Mouse (Mus musculus) heart, postnatal 25 days (tissue): ENCODE results near the gene Pde6h. TPM values are rescaled to one million over a fixed set of nuclear protein-coding genes. Genes with fewer than 3 reads are reported as not detected.
"Not testable (repeated sequence)": the region's sequence is repeated elsewhere in the genome, so short reads cannot be mapped to it uniquely, and the experiment has no call there.

Source experiments
- DNase-seq: peaks from one replicate; pipeline ENCODE4 v3.0.0; 2022; ENCODE audit warnings: low spot score
- intact Hi-C: fragments of 180-260 bp; cut with DNase I; formaldehyde crosslinking; loops from one replicate; pipeline ENCODE4 v1.15.1; 2025
- total RNA-seq, 2 experiments: library from RNA; stranded (reverse); gene quantifications; 2 replicates each; pipeline ENCODE4 v1.2.3; 2021

The Pde6h gene
- total RNA-seq, 2 experiments from 2014 or later: not detected

- no peak for DNase-seq
- intact Hi-C loops: loop anchor here (5.0 kb wide), 1 partner anchor 105 kb away; no protein-coding TSS in a partner anchor
Observed at GRCm38 (mm10) chr6:136967466-136967865, 43.8 kb downstream of the Pde6h start.

GRCm38 (mm10) chr6:136968877-136969276, 45.2 kb downstream of the Pde6h start:
- not testable (repeated sequence) for DNase-seq
- intact Hi-C loops: loop anchor here (5.0 kb wide), 1 partner anchor 107 kb away; no protein-coding TSS in a partner anchor

GRCm38 (mm10) chr6:136979274-136980082, 55.8 kb downstream of the Pde6h start:
- DNase-seq: no peak
- intact Hi-C loops: loop anchor here (5.0 kb wide), 2 partner anchors 117 to 357 kb away; no protein-coding TSS in a partner anchor

- no peak for DNase-seq
- intact Hi-C loops: loop anchor here (5.0 kb wide), 2 partner anchors 118 to 358 kb away; no protein-coding TSS in a partner anchor
Observed at GRCm38 (mm10) chr6:136980331-136980746, 56.7 kb downstream of the Pde6h start.

- no peak for DNase-seq
- intact Hi-C loops: loop anchor here (5.0 kb wide), 2 partner anchors 120 to 360 kb away; no protein-coding TSS in a partner anchor
Observed at GRCm38 (mm10) chr6:136982581-136982980, 58.9 kb downstream of the Pde6h start.

DNA sequence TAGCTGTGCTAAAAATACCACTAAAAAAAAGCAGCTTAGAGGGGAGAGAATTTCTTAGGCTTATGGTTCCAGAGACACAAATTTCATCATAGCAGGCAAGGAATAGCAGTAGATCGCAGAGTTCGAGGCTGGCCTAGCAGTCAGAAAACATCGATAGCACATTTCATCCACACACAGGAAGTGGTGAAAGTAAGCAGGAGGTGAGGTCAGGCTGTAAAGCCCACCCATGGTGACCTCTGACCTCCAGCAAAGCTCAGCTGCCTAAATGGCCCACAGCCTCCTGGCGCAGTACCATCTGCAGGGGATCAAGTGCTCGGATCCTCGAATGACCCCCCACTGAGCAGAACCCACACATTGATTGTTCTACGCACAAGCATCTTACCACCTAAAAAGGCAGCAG, 59.6 kb downstream of the Pde6h start:
- DNase-seq: no peak
- intact Hi-C loops: loop anchor here (5.0 kb wide), 2 partner anchors 121 to 361 kb away; no protein-coding TSS in a partner anchor

GRCm38 (mm10) chr6:136986019-136986418, 62.4 kb downstream of the Pde6h start:
- no peak for DNase-seq
- intact Hi-C loops: no loop called here

- intact Hi-C loops: no loop called here
- DNase-seq: no peak
Observed at GRCm38 (mm10) chr6:136986718-136987117, 63.1 kb downstream of the Pde6h start.

- DNase-seq: no peak
- intact Hi-C loops: no loop called here
Observed at GRCm38 (mm10) chr6:136988536-136989060, 65.0 kb downstream of the Pde6h start.

GRCm38 (mm10) chr6:136989824-136990497, 66.3 kb downstream of the Pde6h start:
- intact Hi-C loops: loop anchor here (5.0 kb wide), 1 partner anchor 177 kb away; no protein-coding TSS in a partner anchor
- DNase-seq: no peak

GRCm38 (mm10) chr6:136990557-136990956, 66.9 kb downstream of the Pde6h start:
- intact Hi-C loops: loop anchor here (5.0 kb wide), 1 partner anchor 177 kb away; no protein-coding TSS in a partner anchor
- no peak for DNase-seq

DNA sequence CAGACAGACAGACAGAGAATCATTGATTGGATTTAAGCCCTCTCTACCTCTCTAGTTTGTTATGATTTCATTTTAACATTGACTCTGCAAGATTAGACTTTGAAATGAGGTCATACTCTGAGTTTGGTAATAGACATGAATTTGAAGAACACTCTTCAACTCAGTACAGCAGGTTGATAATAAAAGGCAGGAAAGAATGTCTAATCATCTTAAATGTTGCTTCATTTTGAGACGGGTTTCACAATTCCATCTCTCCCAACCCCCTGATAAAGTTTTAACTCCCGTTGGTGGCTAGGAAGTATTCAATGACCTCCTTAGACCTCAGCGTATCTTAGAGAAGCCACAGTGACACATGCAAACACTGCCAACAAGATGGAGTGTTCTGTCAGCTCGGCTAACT, 69.9 kb downstream of the Pde6h start:
- intact Hi-C loops: loop anchor here (5.0 kb wide), 1 partner anchor 174 kb away; no protein-coding TSS in a partner anchor
- no peak for DNase-seq

DNA sequence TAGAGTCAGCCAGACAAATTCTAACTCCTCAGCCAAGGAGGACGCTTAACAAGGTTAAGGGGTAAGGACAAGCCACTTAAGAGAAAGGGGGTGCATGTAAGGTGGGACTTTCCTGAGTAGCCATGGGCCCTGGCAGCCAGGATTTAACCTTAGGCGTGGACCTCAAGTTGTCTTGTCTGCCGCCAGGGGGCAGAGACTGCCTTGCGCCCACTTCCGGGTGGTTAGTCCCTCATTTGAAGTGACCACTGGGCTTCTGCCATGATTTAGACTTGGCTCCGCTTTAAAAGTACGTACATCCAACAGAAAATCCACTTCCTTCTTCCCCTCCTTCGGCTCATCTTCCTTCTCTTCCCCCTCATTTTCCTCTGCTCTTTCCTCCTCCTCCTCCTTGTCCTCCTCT, 71.9 kb downstream of the Pde6h start:
- DNase-seq: no peak
- intact Hi-C loops: no loop called here

DNA sequence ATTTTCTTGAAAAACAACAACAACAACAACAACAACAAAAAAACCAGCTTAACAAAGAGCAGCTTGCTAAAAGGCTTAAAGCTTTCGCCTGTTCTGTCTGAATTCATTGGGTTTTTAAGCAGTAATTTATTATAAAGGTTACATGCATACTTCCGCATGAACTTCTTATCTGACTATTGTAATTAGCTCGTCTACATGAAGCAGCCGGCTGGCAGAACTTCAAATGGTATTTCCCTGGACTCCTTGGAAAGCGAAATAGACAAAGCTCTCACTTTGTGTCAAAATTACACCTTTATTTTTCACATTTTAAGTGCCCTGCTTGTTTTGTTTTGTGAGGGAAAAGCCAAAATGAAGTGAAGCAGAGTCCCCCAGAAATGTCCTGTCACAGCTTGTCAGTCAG, 72.7 kb downstream of the Pde6h start:
- DNase-seq: no peak
- intact Hi-C loops: no loop called here

DNA sequence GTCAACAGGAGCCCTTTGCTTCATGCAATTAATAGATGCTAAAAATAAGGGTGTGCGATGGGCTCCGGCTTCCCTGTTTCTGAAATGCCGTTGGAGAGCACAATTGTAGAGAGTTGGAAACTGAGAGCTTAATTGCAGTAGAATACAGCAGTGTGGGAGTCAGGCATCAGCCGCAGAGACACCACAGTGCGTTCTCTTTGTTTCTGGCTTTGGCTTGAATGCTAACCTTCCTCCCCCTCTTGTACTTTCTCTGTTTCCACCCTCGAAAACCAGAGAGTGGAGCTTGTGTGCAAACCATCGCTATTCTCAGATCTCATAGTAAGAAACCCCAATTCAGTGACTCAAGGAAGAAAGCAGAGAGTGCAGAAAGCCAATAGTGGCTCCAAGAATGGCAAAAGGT, 74.5 kb downstream of the Pde6h start:
- no peak for DNase-seq
- intact Hi-C loops: no loop called here

GRCm38 (mm10) chr6:136999009-136999408, 75.4 kb downstream of the Pde6h start:
- intact Hi-C loops: no loop called here

DNA sequence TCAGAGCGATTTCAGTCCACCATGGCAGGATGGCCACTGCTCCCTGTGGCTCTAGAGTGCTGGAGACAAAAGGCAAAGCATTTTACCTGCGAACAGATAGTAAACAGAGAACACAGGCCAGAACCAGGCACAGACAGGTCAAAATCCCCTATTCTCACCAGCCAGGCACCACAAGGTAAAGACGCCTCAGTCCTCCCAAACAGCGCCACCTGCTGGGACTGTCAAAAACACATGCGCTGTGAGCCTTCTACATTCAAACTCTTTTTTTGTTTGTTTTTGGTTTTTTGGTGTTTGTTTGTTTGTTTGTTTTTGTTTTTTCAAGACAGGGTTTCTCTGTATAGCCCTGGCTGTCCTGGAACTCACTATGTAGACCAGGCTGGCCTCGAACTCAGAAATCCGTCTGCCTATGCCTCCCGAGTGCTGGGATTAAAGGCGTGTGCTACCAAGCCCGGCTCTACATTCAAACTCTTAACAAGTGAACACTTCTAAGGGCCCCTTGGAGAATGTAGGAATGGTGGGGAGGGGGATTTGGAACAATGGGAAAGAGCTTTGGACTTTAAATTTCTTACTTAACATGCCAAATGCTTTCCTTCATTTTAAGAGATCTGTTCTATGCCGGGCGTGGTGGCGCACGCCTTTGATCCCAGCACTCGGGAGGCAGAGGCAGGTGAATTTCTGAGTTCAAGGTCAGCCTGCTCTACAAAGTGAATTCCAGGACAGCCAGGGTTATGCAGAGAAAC, 76.2 kb downstream of the Pde6h start:
- DNase-seq: no peak
- intact Hi-C loops: no loop called here

More at GRCm38 (mm10) chr6:136999009-136999408, 75.4 kb downstream of the Pde6h start:
- DNase-seq: no peak

DNA sequence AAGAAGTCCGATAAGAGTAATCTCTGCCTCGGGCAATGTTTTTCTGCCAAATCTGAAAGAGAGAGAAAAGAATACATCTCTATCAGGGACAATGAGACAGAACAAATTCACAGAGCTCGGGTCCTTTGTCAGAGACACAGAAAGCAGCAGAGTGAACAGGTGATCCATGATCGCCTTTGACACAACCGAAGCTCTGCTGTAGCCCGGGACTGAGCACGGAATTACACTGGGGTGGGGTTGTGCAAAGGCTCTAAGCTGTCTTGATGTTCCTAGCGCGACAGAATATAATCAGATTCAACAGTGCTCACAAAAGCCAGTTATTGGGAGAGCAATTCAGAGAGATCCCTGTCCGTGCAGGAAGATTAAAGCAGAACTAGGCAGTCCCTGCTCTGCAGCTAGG, 77.1 kb downstream of the Pde6h start:
- DNase-seq: no peak
- intact Hi-C loops: no loop called here

DNA sequence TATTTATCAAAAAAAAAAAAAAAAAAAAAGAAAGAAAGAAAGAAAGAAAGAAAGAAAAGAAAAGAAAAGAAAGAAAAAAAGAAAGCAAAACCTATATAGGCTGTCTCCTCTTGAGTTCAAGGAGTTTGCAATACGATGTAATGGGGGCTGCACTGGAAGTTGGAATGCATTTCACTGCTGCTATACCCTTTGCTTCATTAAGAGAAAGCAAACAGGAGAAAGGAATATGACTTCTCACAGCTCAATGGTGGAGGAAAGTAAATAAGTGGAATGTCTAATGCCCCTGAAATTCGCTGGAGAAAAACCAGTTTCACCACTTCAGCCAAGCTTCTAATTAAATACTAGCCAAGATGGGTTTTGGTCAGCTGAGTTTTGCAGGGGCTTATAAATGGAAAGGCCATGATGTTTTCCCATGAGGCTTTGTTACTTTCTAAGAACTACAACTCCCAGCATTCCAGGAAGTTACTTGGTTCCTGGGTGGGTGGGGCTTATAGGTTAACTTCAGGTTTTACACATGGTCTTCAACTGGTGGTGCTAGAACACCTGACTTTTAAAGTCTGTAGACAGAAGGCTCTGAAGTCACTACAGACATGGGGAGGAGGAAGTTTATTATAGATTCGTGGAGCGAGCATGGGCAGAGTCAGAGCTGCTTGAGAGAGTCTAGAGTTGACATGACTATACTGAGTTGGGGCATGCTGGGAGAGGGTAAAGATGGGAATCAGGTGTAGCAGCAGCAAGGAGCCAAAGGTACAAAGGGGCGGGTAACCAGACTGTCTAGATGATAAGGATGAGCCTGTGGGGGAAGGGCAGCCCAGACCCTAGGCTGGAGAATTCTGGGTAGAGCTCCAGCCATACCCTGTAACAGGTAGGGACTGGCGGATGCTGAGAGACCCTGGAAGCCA, 77.9 kb downstream of the Pde6h start:
- no peak for DNase-seq
- intact Hi-C loops: no loop called here
